Mouse (Mus musculus): ENCODE results near the gene Spib. TPM values are rescaled to one million over a fixed set of nuclear protein-coding genes. Genes with fewer than 3 reads are reported as not detected.

Gene Spib
- polyA plus RNA-seq, 2 experiments = 0.11 to 0.16 TPM

DNA sequence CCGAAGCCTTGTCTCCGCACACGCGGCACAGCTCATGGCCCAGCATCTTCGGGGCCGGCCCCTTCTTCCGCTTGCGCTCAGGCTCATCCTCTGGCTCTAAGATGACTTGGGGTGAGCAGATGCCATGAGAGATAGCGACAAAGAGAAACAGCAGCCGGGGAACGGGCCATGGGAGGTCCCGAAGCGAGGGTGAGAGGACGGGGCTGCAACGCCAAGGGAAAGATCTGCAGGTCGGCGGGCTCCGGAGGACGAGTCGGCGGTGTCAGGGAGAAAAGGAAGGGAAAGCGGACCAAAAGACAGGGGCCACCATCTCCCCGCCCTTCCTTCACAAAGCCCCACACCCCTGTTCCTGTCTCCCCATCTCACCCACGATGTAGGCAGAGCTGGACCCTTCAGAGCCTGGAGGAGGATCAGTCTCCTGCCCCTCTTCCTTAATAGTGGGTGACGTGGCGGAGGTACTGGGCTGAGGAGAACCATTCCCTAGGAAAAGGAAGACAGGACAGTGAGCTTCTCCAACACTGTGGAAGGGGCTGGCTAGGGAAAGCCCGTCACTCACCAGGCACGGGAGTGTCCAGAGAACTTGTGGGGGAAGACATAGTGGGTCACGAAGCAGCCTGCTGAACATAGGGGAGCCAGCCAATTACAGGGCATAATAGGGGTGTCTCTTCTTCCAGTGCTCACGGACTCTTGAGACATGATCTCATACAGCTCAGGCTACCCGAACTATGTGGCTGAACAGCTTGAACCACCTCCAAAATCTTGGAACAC is 20.5 kb upstream of the Spib start:
- peaks cover 22% of the 10 kb centered on the region for H3K36me3 ChIP-seq (replicated peaks; ENCODE audit: control insufficient read depth, insufficient read depth, low read depth)
- no peak for DNase-seq (ENCODE audit: low read depth in 3 of 3, low spot score in 3 of 3)
- peaks cover 11 to 17% of the 10 kb centered on the region in 2 experiments for H3K4me1 ChIP-seq (replicated peaks; ENCODE audit: control insufficient read depth in 2 of 2, insufficient read depth in 2 of 2, low read length in 1 of 2)
- H3K4me2 ChIP-seq (ENCODE audit: low read depth) = peak overlapping the region; percentile 68
- no peak overlapping the region for H3K27ac ChIP-seq
- no peak for ATAC-seq (ENCODE audit: insufficient read depth)
- no peak overlapping the region for H3K9ac ChIP-seq (replicated peaks)
- peak overlapping the region; percentile 73 to 80; a peak in 3 of 4 replicates for H3K4me3 ChIP-seq (ENCODE audit: insufficient read depth in 1 of 2, low read depth in 2 of 2, low read length in 2 of 2)
- H3K27me3 ChIP-seq (ENCODE audit: control insufficient read depth, insufficient read depth, low read length) = no peaks in the 10 kb centered on the region
- 86% methylated on average over 31 of the region's 31 CpGs for WGBS (ENCODE audit: insufficient replicate concordance)
- no peaks in the 10 kb centered on the region for H3K9me3 ChIP-seq (ENCODE audit: control insufficient read depth, low read length)
- no peak for TF ChIP-seq CTCF (IDR thresholded peaks at IDR 0.05; ENCODE audit: low read depth)
- no peak for TF ChIP-seq EP300 (IDR thresholded peaks at IDR 0.05; ENCODE audit: low read depth)

DNA sequence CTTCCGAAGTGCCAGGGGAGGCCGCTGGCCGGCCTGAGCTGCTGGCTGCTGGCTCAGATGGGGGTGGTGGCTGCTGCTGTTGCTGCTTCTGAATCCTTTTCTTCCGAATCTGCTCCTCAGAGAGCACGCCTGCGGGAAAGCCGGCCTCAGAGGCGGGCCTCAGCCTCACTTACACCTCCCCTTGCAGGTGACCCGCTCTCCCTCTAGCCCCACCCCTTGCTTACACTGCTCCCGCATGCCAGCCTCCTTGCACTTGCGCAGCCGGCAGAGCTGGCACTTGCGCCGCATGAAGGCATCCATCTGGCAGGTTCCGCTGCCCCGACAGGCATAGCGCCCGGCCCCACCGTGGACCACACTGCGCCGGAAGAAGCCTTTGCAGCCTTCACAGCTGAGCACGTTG is 19.9 kb upstream of the Spib start:
- Histone ChIP-seq H3K4me2 (ENCODE audit: low read depth) (no peak overlapping the region), H3K27ac (no peak overlapping the region), H3K4me1 (replicated peaks; ENCODE audit: control insufficient read depth in 2 of 2, insufficient read depth in 2 of 2, low read length in 1 of 2) (peaks cover 14 to 21% of the 10 kb centered on the region in 2 experiments), H3K9me3 (ENCODE audit: control insufficient read depth, low read length) (no peaks in the 10 kb centered on the region), H3K36me3 (replicated peaks; ENCODE audit: control insufficient read depth, insufficient read depth, low read depth) (peaks cover 22% of the 10 kb centered on the region), H3K9ac (replicated peaks) (no peak overlapping the region), H3K27me3 (ENCODE audit: control insufficient read depth, insufficient read depth, low read length) (no peaks in the 10 kb centered on the region), H3K4me3 (ENCODE audit: insufficient read depth in 1 of 2, low read depth in 2 of 2, low read length in 2 of 2) (no peak overlapping the region)
- DNase-seq (ENCODE audit: low read depth in 3 of 3, low spot score in 3 of 3) (no peak), ATAC-seq (ENCODE audit: insufficient read depth) (no peak)
- TF ChIP-seq CTCF (IDR thresholded peaks at IDR 0.05; ENCODE audit: low read depth) (no peak), EP300 (IDR thresholded peaks at IDR 0.05; ENCODE audit: low read depth) (no peak)
- WGBS (ENCODE audit: insufficient replicate concordance) = 89% methylated on average over 22 of the region's 22 CpGs

DNA sequence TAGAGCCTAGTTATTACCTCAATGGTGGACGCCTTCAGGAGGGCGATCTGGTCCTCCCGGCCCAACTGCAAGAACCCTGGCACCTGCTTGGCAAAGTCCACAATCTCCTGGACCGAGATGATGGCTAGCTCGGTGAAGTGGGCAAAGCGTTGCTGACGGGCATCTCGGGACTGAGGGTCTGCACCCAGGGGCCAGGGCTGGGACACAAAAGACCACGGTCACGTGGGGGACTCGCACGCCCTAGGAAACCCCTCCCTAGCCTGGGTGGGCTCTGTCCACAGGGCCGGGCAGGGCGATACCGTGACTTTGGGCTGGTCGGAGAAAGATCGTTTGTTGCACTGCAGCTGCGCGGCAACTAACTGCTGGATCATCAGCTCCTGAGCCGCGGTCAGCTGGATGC is 19.4 kb upstream of the Spib start:
- Histone ChIP-seq H3K4me3 (ENCODE audit: insufficient read depth in 1 of 2, low read depth in 2 of 2, low read length in 2 of 2) (no peak overlapping the region), H3K27me3 (ENCODE audit: control insufficient read depth, insufficient read depth, low read length) (no peaks in the 10 kb centered on the region), H3K4me1 (replicated peaks; ENCODE audit: control insufficient read depth in 2 of 2, insufficient read depth in 2 of 2, low read length in 1 of 2) (peaks cover 14 to 21% of the 10 kb centered on the region in 2 experiments), H3K9me3 (ENCODE audit: control insufficient read depth, low read length) (no peaks in the 10 kb centered on the region), H3K9ac (replicated peaks) (no peak overlapping the region), H3K27ac (no peak overlapping the region), H3K4me2 (ENCODE audit: low read depth) (no peak overlapping the region), H3K36me3 (replicated peaks; ENCODE audit: control insufficient read depth, insufficient read depth, low read depth) (peaks cover 22% of the 10 kb centered on the region)
- WGBS (ENCODE audit: insufficient replicate concordance) = 90% methylated on average over 21 of the region's 21 CpGs
- DNase-seq (ENCODE audit: low read depth in 3 of 3, low spot score in 3 of 3) (no peak), ATAC-seq (ENCODE audit: insufficient read depth) (no peak)
- no peak for TF ChIP-seq CTCF (IDR thresholded peaks at IDR 0.05; ENCODE audit: low read depth)
- TF ChIP-seq EP300 (IDR thresholded peaks at IDR 0.05; ENCODE audit: low read depth) = no peak

DNA sequence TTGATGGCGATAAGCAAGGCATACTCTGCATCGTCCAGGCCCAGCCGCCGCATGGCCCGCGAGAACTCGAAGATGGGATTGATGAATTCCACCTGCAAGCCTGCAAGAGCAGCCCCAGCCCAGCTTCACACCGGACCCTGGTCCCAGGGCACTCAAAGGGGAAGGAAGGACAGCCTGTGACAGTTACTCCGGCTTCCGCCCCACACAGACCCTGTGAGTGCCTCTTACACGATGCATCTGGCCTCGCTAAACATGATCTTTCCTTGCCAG is 18.5 kb upstream of the Spib start:
- Histone ChIP-seq H3K36me3 (replicated peaks; ENCODE audit: control insufficient read depth, insufficient read depth, low read depth) (peaks cover 22% of the 10 kb centered on the region), H3K27me3 (ENCODE audit: control insufficient read depth, insufficient read depth, low read length) (no peaks in the 10 kb centered on the region), H3K4me1 (replicated peaks; ENCODE audit: control insufficient read depth in 2 of 2, insufficient read depth in 2 of 2, low read length in 1 of 2) (peaks cover 14 to 21% of the 10 kb centered on the region in 2 experiments), H3K9ac (replicated peaks) (no peak overlapping the region), H3K4me3 (ENCODE audit: insufficient read depth in 1 of 2, low read depth in 2 of 2, low read length in 2 of 2) (no peak overlapping the region), H3K27ac (no peak overlapping the region), H3K9me3 (ENCODE audit: control insufficient read depth, low read length) (no peaks in the 10 kb centered on the region), H3K4me2 (ENCODE audit: low read depth) (no peak overlapping the region)
- ATAC-seq (ENCODE audit: insufficient read depth) (no peak), DNase-seq (ENCODE audit: low read depth in 3 of 3, low spot score in 3 of 3) (no peak)
- WGBS (ENCODE audit: insufficient replicate concordance) = 84% methylated on average over 12 of the region's 12 CpGs
- TF ChIP-seq EP300 (IDR thresholded peaks at IDR 0.05; ENCODE audit: low read depth) (no peak), CTCF (IDR thresholded peaks at IDR 0.05; ENCODE audit: low read depth) (no peak)

DNA sequence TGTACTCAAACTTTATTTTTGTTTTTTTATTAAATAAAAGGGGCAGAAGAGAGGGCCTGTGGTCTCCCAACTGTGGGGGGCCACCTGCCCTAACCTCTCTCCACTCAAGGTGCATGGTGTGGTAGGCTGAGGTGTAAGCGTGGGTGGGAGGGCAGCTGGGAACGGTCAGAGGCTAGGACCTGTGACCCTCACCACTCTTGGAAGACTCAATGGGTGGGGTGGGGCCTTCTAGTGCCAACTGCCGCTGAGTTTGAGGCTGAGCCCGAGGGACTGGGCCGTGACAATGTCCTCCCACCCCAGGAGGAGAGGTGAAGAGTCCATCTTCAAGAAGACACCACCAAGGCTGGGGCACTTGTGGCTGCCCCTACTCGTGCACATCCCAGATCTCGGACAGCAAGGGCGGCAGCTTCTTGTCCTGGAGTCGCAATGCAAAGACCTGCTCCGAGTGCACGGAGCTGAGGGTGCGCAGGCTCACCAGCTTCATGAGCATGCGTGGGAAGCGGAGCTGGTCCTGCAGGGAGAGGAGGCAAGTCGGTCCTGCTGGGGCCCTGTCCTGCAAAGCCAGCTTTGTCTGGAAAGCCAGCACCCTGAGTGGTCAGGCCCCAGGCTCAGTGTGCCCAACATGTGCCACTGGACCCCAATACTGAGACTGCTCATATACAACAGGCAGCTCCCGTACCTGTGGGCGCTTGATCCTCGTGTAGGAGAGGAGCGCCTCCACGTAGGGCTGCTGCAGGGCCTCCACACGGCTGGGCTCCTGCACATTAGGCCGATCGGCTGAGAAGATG is 17.9 kb upstream of the Spib start:
- Histone ChIP-seq H3K4me1 (replicated peaks; ENCODE audit: control insufficient read depth in 2 of 2, insufficient read depth in 2 of 2, low read length in 1 of 2) (peaks cover 14 to 21% of the 10 kb centered on the region in 2 experiments), H3K4me2 (ENCODE audit: low read depth) (no peak overlapping the region), H3K27ac (no peak overlapping the region), H3K9me3 (ENCODE audit: control insufficient read depth, low read length) (no peaks in the 10 kb centered on the region), H3K36me3 (replicated peaks; ENCODE audit: control insufficient read depth, insufficient read depth, low read depth) (peaks cover 22% of the 10 kb centered on the region), H3K4me3 (ENCODE audit: insufficient read depth in 1 of 2, low read depth in 2 of 2, low read length in 2 of 2) (no peak overlapping the region), H3K27me3 (ENCODE audit: control insufficient read depth, insufficient read depth, low read length) (no peaks in the 10 kb centered on the region), H3K9ac (replicated peaks) (no peak overlapping the region)
- DNase-seq (ENCODE audit: low read depth in 3 of 3, low spot score in 3 of 3) (no peak), ATAC-seq (ENCODE audit: insufficient read depth) (no peak)
- WGBS (ENCODE audit: insufficient replicate concordance) = 88% methylated on average over 23 of the region's 23 CpGs
- TF ChIP-seq CTCF (IDR thresholded peaks at IDR 0.05; ENCODE audit: low read depth) (no peak), EP300 (IDR thresholded peaks at IDR 0.05; ENCODE audit: low read depth) (no peak)
